Mouse (Mus musculus) limb, embryonic 11.5 days (tissue): ENCODE results near the gene Vmn2r44. TPM values are rescaled to one million over a fixed set of nuclear protein-coding genes. Genes with fewer than 3 reads are reported as not detected.
"Not testable (repeated sequence)": the region's sequence is repeated elsewhere in the genome, so short reads cannot be mapped to it uniquely, and the experiment has no call there.

Experiments
- ATAC-seq: fragments of 200-750 bp; cut with Nextera tagmentation; 2 replicates; pipeline ENCODE4 v1.8.0; 2017; ENCODE audit warnings: low read depth; ENCODE audit not compliant: insufficient number of reproducible peaks, low FRiP score, low TSS enrichment
- DNase-seq: peaks from one replicate; pipeline ENCODE4 v3.0.0-alpha.2; 2015; ENCODE audit warnings: low spot score
- H3K27ac ChIP-seq: fragments of 300-500 bp; sonication (generic); replicated peaks from 2 replicates; pipeline ENCODE4 v1.5.1; 2014; ENCODE audit warnings: low read depth, mild to moderate bottlenecking, low read length
- H3K27me3 ChIP-seq: fragments of 300-500 bp; sonication (generic); 2 replicates; pipeline ENCODE4 v1.6.1; 2014; ENCODE audit warnings: mild to moderate bottlenecking, low read length, mixed read lengths; ENCODE audit not compliant: control insufficient read depth, insufficient read depth
- H3K36me3 ChIP-seq: fragments of 300-500 bp; sonication (generic); 2 replicates; pipeline ENCODE4 v1.6.1; 2014; ENCODE audit warnings: mild to moderate bottlenecking, low read length, moderate library complexity, mixed read lengths; ENCODE audit not compliant: control insufficient read depth, insufficient read depth
- H3K4me1 ChIP-seq: fragments of 300-500 bp; sonication (generic); 2 replicates; pipeline ENCODE4 v1.6.1; 2014; ENCODE audit warnings: low read length, mixed read lengths; ENCODE audit not compliant: control insufficient read depth, insufficient read depth
- H3K4me2 ChIP-seq: fragments of 300-500 bp; sonication (generic); 2 replicates; pipeline ENCODE4 v1.6.1; 2014; ENCODE audit warnings: low read depth, mild to moderate bottlenecking, moderate library complexity; ENCODE audit not compliant: severe bottlenecking
- H3K4me3 ChIP-seq: fragments of 300-500 bp; sonication (generic); 2 replicates; pipeline ENCODE4 v1.5.1; 2014; ENCODE audit warnings: low read depth, low read length
- H3K9ac ChIP-seq: fragments of 300-500 bp; sonication (generic); 2 replicates; pipeline ENCODE4 v1.6.1; 2014; ENCODE audit warnings: mild to moderate bottlenecking, low read length
- H3K9me3 ChIP-seq: fragments of 300-500 bp; sonication (generic); 2 replicates; pipeline ENCODE4 v1.6.1; 2016; ENCODE audit warnings: low read length; ENCODE audit not compliant: control insufficient read depth
- WGBS: fragments of 180-500 bp; shearing (Covaris S2); extraction: QIAGEN DNeasy Blood & Tissue Kit; methylation state at CpG from one replicate; pipeline ENCODE4 v1.1.7; 2014; 5-methylcytosine and 5-hydroxymethylcytosine counted together
- polyA plus RNA-seq: library from polyadenylated mRNA; unstranded; fragments of >200 nt; fragmentation: Nextera tagmentation; extraction: Ambion mirVana; gene quantifications from 2 replicates; pipeline ENCODE4 v1.2.1, GENCODE M21; 2014

Vmn2r44 gene
- not detected in 2 replicates for polyA plus RNA-seq

GRCm38 (mm10) chr7:8383233-8383632, at the start of gene Vmn2r44:
Gene Vmn2r44, minus strand, starts transcription at chr7:8383333.
- H3K27me3 ChIP-seq, H3K9ac ChIP-seq, H3K9me3 ChIP-seq, ATAC-seq, H3K36me3 ChIP-seq, DNase-seq, H3K27ac ChIP-seq, H3K4me3 ChIP-seq, H3K4me1 ChIP-seq, H3K4me2 ChIP-seq: not testable (repeated sequence)

- not testable (repeated sequence) for DNase-seq, H3K36me3 ChIP-seq, H3K9me3 ChIP-seq, H3K27ac ChIP-seq, H3K4me2 ChIP-seq, H3K4me3 ChIP-seq, H3K9ac ChIP-seq, H3K4me1 ChIP-seq, ATAC-seq, H3K27me3 ChIP-seq
- WGBS: 90% methylated on average over 11 of the region's 11 CpGs
Measured at GRCm38 (mm10) chr7:8357879-8358278, 25.3 kb downstream of the Vmn2r44 start.

Other genes starting within 250 kb of the Vmn2r44 start
- gene Vmn2r41, start 221.7 kb downstream of the Vmn2r44 start, polyA plus RNA-seq: not detected in 2 replicates
- gene Vmn2r42, start 183.0 kb downstream of the Vmn2r44 start, polyA plus RNA-seq: not detected in 2 replicates
- gene Vmn2r43, start 122.7 kb downstream of the Vmn2r44 start, polyA plus RNA-seq: not detected in 2 replicates
- gene Vmn2r45, start 105.7 kb upstream of the Vmn2r44 start, polyA plus RNA-seq: not detected in 2 replicates